Mouse (Mus musculus): ENCODE measurements around the gene Scn4b. TPM values are rescaled to one million over a fixed set of nuclear protein-coding genes. Genes with fewer than 3 reads are reported as not detected.
A peak's percentile ranks its signal among the peaks of the same experiment; 100 is the strongest.

Scn4b gene
- polyA plus RNA-seq (2012; rRNA removed): 0.02 and 0.04 TPM in 2 replicates

DNA sequence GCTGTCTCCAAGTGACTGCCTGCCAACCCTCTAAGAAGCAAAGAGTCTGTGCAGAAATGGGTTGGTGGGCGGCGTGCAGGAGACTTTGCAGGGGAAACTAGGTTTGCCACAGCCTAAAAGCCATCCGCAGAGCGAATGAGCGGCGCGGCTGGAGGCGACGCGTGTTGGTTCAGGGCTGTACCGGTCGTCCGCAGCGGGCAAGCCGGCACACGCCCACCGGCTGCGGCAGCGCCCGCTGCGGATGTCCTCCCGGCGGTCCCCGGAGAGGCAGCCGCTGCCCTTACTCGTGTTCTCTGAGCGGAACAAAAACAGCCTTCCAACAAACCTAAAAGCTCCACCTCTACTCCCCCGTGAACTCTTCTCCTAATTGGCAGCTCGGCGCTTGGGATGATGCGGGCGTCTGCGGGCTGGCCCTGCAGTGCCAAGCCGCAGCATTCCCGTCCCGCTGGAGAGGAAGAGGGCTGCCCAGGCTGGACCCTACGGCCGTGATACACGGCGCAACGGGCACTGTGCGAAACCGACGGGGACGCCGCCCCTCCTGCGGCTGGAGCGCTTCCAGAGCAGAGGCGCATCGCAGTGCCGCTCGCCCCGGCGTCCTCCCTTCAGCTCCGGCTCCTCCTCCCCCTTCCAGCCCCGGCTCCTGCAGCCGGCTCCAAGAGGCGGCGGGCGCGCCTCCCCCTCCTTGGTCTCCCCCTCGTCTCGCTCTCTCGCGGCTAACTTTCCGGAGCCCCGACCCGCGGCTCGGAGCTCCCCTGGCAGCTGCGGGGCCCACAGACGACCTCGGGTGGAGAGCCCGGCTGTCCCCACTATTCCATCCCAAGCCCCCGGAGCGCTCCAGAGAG, at the start of gene Scn4b:
TSS of gene Scn4b (plus strand) at position 205 of the 842 bp plus-strand sequence.
- H3K36me3 ChIP-seq (ENCODE audit: control insufficient read depth, insufficient read depth, low read length): no peaks in the 10 kb centered on the region
- H3K4me3 ChIP-seq (ENCODE audit: control insufficient read depth, low read depth, low read length): peak within 1 kb of the TSS; percentile 54
- H3K4me1 ChIP-seq (ENCODE audit: control insufficient read depth, insufficient read depth, low read length): peaks cover 3% of the 10 kb centered on the region; the same call in 1 of the 2 replicates
- TF ChIP-seq POLR2A (IDR thresholded peaks at IDR 0.05; ENCODE audit: control insufficient read depth, low read depth, low read length) (no peak), CTCF (IDR thresholded peaks at IDR 0.05; ENCODE audit: control insufficient read depth, insufficient read depth, insufficient replicate concordance, low read depth, low read length) (no peak)
- H3K27me3 ChIP-seq (ENCODE audit: control insufficient read depth, insufficient read depth, low read length): peaks cover 6% of the 10 kb centered on the region; the same call in 1 of the 2 replicates
- H3K27ac ChIP-seq (ENCODE audit: control insufficient read depth, insufficient read depth, low read depth, low read length): no peak within 1 kb of the TSS

DNA sequence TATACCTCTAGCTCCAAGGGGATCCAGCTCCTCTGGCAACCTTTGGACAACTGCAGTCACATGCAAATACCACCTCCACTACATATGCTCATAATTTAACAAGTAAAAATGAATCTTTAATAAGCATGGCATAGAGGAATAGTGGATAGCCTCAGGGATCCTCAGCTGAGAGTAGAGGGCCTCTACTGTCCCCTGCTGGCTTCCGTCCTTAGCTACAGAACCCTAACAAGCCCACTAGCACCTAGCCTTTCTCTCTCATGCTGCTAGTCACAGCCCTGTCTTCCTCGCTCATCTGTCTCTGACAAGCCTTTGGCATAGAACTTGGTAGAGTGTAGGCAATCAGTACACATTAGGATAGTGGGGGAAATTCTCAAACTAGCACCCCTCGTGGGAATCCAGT, 47.4 kb upstream of the Scn4b start:
- TF ChIP-seq CTCF (IDR thresholded peaks at IDR 0.05; ENCODE audit: control insufficient read depth, insufficient read depth, insufficient replicate concordance, low read depth, low read length) (no peak), POLR2A (IDR thresholded peaks at IDR 0.05; ENCODE audit: control insufficient read depth, low read depth, low read length) (no peak)
- Histone ChIP-seq H3K4me1 (ENCODE audit: control insufficient read depth, insufficient read depth, low read length) (no peaks in the 10 kb centered on the region), H3K27me3 (ENCODE audit: control insufficient read depth, insufficient read depth, low read length) (no peaks in the 10 kb centered on the region), H3K27ac (ENCODE audit: control insufficient read depth, insufficient read depth, low read depth, low read length) (no peak overlapping the region), H3K36me3 (ENCODE audit: control insufficient read depth, insufficient read depth, low read length) (no peaks in the 10 kb centered on the region), H3K4me3 (ENCODE audit: control insufficient read depth, low read depth, low read length) (no peak overlapping the region)

DNA sequence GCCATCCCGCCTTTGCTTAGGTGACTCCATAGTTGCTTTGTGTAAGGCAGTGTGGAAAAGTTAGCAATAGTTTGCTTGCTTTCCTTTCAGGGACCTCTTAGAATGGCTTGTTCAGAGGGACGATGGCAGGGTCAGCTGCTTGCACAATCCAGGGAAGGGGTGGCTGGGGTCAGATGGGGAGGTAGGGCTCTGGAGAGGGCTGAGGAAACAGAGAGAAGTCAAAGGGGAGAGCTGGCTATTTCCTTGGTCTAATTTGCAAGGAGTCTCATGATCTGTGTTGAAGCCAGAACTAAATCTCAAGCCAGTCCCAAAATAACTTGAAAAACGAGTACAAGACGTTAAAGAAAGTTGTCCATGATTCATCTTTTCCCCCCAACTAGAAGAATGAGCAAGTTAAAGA, 45.6 kb upstream of the Scn4b start:
- Histone ChIP-seq H3K27ac (ENCODE audit: control insufficient read depth, insufficient read depth, low read depth, low read length) (0 out of 2 replicates have a peak overlapping the region, but pooled peaks have one; percentile 42), H3K4me3 (ENCODE audit: control insufficient read depth, low read depth, low read length) (no peak overlapping the region), H3K36me3 (ENCODE audit: control insufficient read depth, insufficient read depth, low read length) (no peaks in the 10 kb centered on the region), H3K4me1 (ENCODE audit: control insufficient read depth, insufficient read depth, low read length) (no peaks in the 10 kb centered on the region), H3K27me3 (ENCODE audit: control insufficient read depth, insufficient read depth, low read length) (no peaks in the 10 kb centered on the region)
- TF ChIP-seq POLR2A (IDR thresholded peaks at IDR 0.05; ENCODE audit: control insufficient read depth, low read depth, low read length): no peak
- TF ChIP-seq CTCF (IDR thresholded peaks at IDR 0.05; ENCODE audit: control insufficient read depth, insufficient read depth, insufficient replicate concordance, low read depth, low read length): no peak

DNA sequence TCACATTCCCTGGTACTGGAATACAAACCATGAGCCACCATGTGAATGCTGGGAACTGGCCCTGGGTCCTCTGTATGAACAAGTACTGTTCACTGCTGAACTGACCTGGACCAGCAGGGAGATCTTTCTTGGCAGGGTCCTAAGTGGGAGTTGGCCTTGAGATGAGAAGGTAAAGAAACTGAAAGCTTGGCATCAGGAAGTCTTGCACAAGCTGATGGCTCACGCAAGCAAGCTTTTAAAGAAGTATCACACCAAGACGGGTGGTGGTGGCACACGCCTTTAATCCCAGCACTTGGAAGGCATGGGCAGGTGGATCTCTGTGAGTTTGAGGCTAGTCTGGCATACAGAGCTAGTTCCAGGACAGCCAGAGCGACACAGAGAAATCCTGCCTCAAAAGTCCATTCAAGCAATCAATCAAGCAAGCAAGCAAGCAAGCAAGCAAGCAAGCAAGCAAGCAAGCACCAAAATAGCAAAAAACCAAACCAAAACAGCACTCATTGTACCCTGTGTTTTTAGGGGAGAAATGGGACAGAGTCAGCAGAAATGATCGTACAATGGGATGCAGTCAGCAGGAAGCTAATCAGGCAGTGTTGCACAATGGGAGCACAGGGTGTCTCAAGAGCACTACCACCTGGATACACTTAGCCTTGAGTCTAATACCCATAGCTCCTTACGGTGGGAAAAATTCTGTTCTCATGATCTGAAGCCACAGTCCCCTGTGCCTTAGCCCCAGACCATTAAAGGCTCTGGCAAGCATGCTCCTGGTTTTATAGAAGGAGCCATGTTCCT, 42.9 kb upstream of the Scn4b start:
- TF ChIP-seq POLR2A (IDR thresholded peaks at IDR 0.05; ENCODE audit: control insufficient read depth, low read depth, low read length) (no peak), CTCF (IDR thresholded peaks at IDR 0.05; ENCODE audit: control insufficient read depth, insufficient read depth, insufficient replicate concordance, low read depth, low read length) (no peak)
- Histone ChIP-seq H3K4me1 (ENCODE audit: control insufficient read depth, insufficient read depth, low read length) (no peaks in the 10 kb centered on the region), H3K27ac (ENCODE audit: control insufficient read depth, insufficient read depth, low read depth, low read length) (no peak overlapping the region), H3K27me3 (ENCODE audit: control insufficient read depth, insufficient read depth, low read length) (no peaks in the 10 kb centered on the region), H3K4me3 (ENCODE audit: control insufficient read depth, low read depth, low read length) (no peak overlapping the region), H3K36me3 (ENCODE audit: control insufficient read depth, insufficient read depth, low read length) (no peaks in the 10 kb centered on the region)

DNA sequence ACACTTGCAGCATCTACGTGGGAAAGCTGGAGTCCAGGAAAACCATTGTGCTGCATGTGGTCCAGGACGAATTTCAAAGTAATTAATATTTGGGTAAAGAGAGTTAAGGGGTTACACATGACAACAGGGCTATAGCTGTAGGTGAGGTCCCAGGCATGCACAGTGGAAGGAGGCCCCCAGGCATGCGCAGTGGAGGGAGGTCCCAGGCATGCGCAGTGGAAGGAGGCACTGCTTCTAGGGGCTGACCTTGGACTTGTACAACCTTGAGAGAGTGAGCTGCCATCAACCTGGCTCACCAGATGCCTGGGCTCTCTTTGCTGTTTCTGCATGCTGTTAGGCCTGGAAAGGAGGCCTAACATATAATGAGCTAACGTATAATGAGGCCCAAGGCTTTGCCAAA, 40.3 kb upstream of the Scn4b start:
- Histone ChIP-seq H3K36me3 (ENCODE audit: control insufficient read depth, insufficient read depth, low read length) (no peaks in the 10 kb centered on the region), H3K4me3 (ENCODE audit: control insufficient read depth, low read depth, low read length) (no peak overlapping the region), H3K27me3 (ENCODE audit: control insufficient read depth, insufficient read depth, low read length) (no peaks in the 10 kb centered on the region), H3K27ac (ENCODE audit: control insufficient read depth, insufficient read depth, low read depth, low read length) (no peak overlapping the region), H3K4me1 (ENCODE audit: control insufficient read depth, insufficient read depth, low read length) (no peaks in the 10 kb centered on the region)
- TF ChIP-seq POLR2A (IDR thresholded peaks at IDR 0.05; ENCODE audit: control insufficient read depth, low read depth, low read length) (no peak), CTCF (IDR thresholded peaks at IDR 0.05; ENCODE audit: control insufficient read depth, insufficient read depth, insufficient replicate concordance, low read depth, low read length) (no peak)

DNA sequence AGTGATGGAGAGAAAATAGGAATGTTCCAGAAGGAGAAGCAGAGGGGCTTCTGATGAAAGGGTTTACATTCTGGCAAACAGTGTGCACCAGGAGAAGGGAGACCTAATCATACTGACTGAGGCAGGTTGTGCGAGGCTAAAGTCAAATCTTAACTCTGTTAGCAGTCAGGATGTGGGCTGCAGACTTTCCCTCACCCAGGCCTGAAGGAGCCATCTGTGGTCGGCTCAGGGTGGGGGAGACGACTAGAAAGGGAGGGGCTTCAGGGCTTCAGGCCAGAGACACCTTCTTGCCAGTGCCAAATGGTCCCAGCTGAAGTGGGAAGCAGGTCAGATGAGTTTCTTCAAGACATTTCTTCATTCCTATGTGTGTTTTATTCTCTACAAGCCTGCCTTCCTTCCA, 39.8 kb upstream of the Scn4b start:
- Histone ChIP-seq H3K4me1 (ENCODE audit: control insufficient read depth, insufficient read depth, low read length) (no peaks in the 10 kb centered on the region), H3K4me3 (ENCODE audit: control insufficient read depth, low read depth, low read length) (no peak overlapping the region), H3K27ac (ENCODE audit: control insufficient read depth, insufficient read depth, low read depth, low read length) (no peak overlapping the region), H3K27me3 (ENCODE audit: control insufficient read depth, insufficient read depth, low read length) (no peaks in the 10 kb centered on the region), H3K36me3 (ENCODE audit: control insufficient read depth, insufficient read depth, low read length) (no peaks in the 10 kb centered on the region)
- no peak for TF ChIP-seq CTCF (IDR thresholded peaks at IDR 0.05; ENCODE audit: control insufficient read depth, insufficient read depth, insufficient replicate concordance, low read depth, low read length)
- TF ChIP-seq POLR2A (IDR thresholded peaks at IDR 0.05; ENCODE audit: control insufficient read depth, low read depth, low read length): no peak

DNA sequence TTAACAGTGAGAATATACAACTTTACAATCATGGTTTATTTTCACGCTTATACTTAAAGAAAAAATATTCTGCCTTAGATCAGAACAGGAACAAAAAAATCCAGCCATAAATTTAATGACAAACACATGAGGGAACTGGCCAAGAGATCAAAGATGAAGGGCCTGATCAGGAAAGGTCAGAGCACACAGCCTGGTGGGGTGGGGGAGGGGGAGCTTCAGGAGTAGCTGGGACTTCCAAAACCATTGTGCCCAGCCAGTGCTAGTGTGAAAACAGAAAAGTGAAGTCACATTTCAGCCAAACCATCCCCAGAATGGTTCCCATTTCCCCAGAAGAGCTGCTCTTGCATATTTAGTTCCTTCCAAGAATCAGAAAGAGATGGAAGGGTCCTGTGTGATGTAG, 35.7 kb upstream of the Scn4b start:
- Histone ChIP-seq H3K4me1 (ENCODE audit: control insufficient read depth, insufficient read depth, low read length) (no peaks in the 10 kb centered on the region), H3K27ac (ENCODE audit: control insufficient read depth, insufficient read depth, low read depth, low read length) (no peak overlapping the region)

More for the DNA sequence above, 35.7 kb upstream of the Scn4b start:
- H3K4me3 ChIP-seq (ENCODE audit: control insufficient read depth, low read depth, low read length): no peak overlapping the region
- no peaks in the 10 kb centered on the region for H3K27me3 ChIP-seq (ENCODE audit: control insufficient read depth, insufficient read depth, low read length)
- TF ChIP-seq CTCF (IDR thresholded peaks at IDR 0.05; ENCODE audit: control insufficient read depth, insufficient read depth, insufficient replicate concordance, low read depth, low read length) (no peak), POLR2A (IDR thresholded peaks at IDR 0.05; ENCODE audit: control insufficient read depth, low read depth, low read length) (no peak)
- H3K36me3 ChIP-seq (ENCODE audit: control insufficient read depth, insufficient read depth, low read length): no peaks in the 10 kb centered on the region
